Mouse (Mus musculus): ENCODE data around the gene Csrnp3. TPM values are rescaled to one million over a fixed set of nuclear protein-coding genes. Genes with fewer than 3 reads are reported as not detected.

Gene Csrnp3
- total and polyA plus RNA-seq, 3 experiments: 2.2 to 2.5 (median 2.3) TPM

GRCm38 (mm10) chr2:65828699-65829098, 16.9 kb upstream of the Csrnp3 start:
- H3K36me3 ChIP-seq (replicated peaks in 1 of 2; ENCODE audit: control insufficient read depth in 1 of 2, insufficient read depth in 1 of 2, low read length in 1 of 2): no peaks in the 10 kb centered on the region
- no peak for TF ChIP-seq MAX (IDR thresholded peaks at IDR 0.05; ENCODE audit: low read length)
- DNase-seq (ENCODE audit: extremely low read depth): no peak
- no peaks in the 10 kb centered on the region for H3K79me2 ChIP-seq (replicated peaks; ENCODE audit: control insufficient read depth, extremely low read depth, insufficient read depth, poor library complexity, severe bottlenecking)
- H3K4me1 ChIP-seq (ENCODE audit: control insufficient read depth in 1 of 2, insufficient read depth in 2 of 2): no peaks in the 10 kb centered on the region
- no peaks in the 10 kb centered on the region for H3K27me3 ChIP-seq (replicated peaks)
- no peak overlapping the region for H3K9ac ChIP-seq (ENCODE audit: insufficient read depth, low read depth)
- H3K4me2 ChIP-seq (ENCODE audit: insufficient read depth, low read depth, poor library complexity, severe bottlenecking): no peak overlapping the region
- H3K9me3 ChIP-seq (replicated peaks; ENCODE audit: low read length): peaks cover 4% of the 10 kb centered on the region
- in situ Hi-C loops (cut with MboI; ENCODE audit: low pct_ligation_motif_present, low pct_unique_long_range_greater_than_20kb, low sequenced_read_pairs): no loop called here
- H3K27ac ChIP-seq (ENCODE audit: insufficient read depth, low read depth): no peak overlapping the region
- no peak overlapping the region for H3K4me3 ChIP-seq (replicated peaks in 1 of 3; ENCODE audit: low read depth in 2 of 3, low read length in 2 of 3, poor library complexity in 1 of 3)
- dilution Hi-C loops (cut with MboI; ENCODE audit: extremely low pct_ligation_motif_present, extremely low pct_unique_long_range_greater_than_20kb, low sequenced_read_pairs): no loop called here

GRCm38 (mm10) chr2:65832738-65833395, 12.7 kb upstream of the Csrnp3 start:
- Histone ChIP-seq H3K36me3 (replicated peaks in 1 of 2; ENCODE audit: control insufficient read depth in 1 of 2, insufficient read depth in 1 of 2, low read length in 1 of 2) (no peaks in the 10 kb centered on the region), H3K27ac (ENCODE audit: insufficient read depth, low read depth) (no peak overlapping the region), H3K9ac (ENCODE audit: insufficient read depth, low read depth) (no peak overlapping the region), H3K79me2 (replicated peaks; ENCODE audit: control insufficient read depth, extremely low read depth, insufficient read depth, poor library complexity, severe bottlenecking) (no peaks in the 10 kb centered on the region), H3K27me3 (replicated peaks) (no peaks in the 10 kb centered on the region), H3K9me3 (replicated peaks; ENCODE audit: low read length) (peaks cover 16% of the 10 kb centered on the region), H3K4me2 (ENCODE audit: insufficient read depth, low read depth, poor library complexity, severe bottlenecking) (no peak overlapping the region), H3K4me1 (ENCODE audit: control insufficient read depth in 1 of 2, insufficient read depth in 2 of 2) (no peaks in the 10 kb centered on the region), H3K4me3 (replicated peaks in 1 of 3; ENCODE audit: low read depth in 2 of 3, low read length in 2 of 3, poor library complexity in 1 of 3) (no peak overlapping the region)
- dilution Hi-C loops (cut with MboI; ENCODE audit: extremely low pct_ligation_motif_present, extremely low pct_unique_long_range_greater_than_20kb, low sequenced_read_pairs) (no loop called here), in situ Hi-C loops (cut with MboI; ENCODE audit: low pct_ligation_motif_present, low pct_unique_long_range_greater_than_20kb, low sequenced_read_pairs) (no loop called here)
- TF ChIP-seq BHLHE40 (IDR thresholded peaks at IDR 0.05; ENCODE audit: low read depth, low read length) (0 out of 2 replicates have a peak, but pooled peaks have one; percentile 9), UBTF (IDR thresholded peaks at IDR 0.05; ENCODE audit: low read depth, low read length) (no peak)
- DNase-seq (ENCODE audit: extremely low read depth): no peak

DNA sequence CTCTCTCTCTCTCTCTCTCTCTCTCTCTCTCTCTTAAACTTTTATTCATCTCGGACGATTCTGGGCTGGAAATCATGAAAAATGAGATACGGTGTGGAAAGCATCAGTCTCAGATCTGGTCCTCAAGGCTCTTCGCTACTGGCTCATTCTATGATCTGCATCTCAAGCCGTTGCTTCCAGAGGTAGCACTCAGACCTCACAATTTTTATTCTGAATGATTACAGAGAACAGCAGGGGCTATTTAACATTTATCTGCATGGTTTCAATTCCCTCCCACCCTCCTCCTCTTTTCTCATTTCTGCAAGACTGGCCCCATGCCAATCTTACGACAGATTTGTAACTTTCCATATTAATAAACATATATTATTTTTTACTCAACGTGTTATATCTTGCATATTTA, 12.1 kb upstream of the Csrnp3 start:
- DNase-seq (ENCODE audit: extremely low read depth): no peak
- no peaks in the 10 kb centered on the region for H3K36me3 ChIP-seq (replicated peaks in 1 of 2; ENCODE audit: control insufficient read depth in 1 of 2, insufficient read depth in 1 of 2, low read length in 1 of 2)
- H3K4me1 ChIP-seq (ENCODE audit: control insufficient read depth in 1 of 2, insufficient read depth in 2 of 2): no peaks in the 10 kb centered on the region
- no peaks in the 10 kb centered on the region for H3K79me2 ChIP-seq (replicated peaks; ENCODE audit: control insufficient read depth, extremely low read depth, insufficient read depth, poor library complexity, severe bottlenecking)
- no peak overlapping the region for H3K9ac ChIP-seq (ENCODE audit: insufficient read depth, low read depth)
- no peak overlapping the region for H3K4me3 ChIP-seq (replicated peaks in 1 of 3; ENCODE audit: low read depth in 2 of 3, low read length in 2 of 3, poor library complexity in 1 of 3)
- H3K4me2 ChIP-seq (ENCODE audit: insufficient read depth, low read depth, poor library complexity, severe bottlenecking): no peak overlapping the region
- peaks cover 16% of the 10 kb centered on the region for H3K9me3 ChIP-seq (replicated peaks; ENCODE audit: low read length)
- TF ChIP-seq MAFK (IDR thresholded peaks at IDR 0.05; ENCODE audit: insufficient replicate concordance, low read length): no peak
- no peak overlapping the region for H3K27ac ChIP-seq (ENCODE audit: insufficient read depth, low read depth)
- in situ Hi-C loops (cut with MboI; ENCODE audit: low pct_ligation_motif_present, low pct_unique_long_range_greater_than_20kb, low sequenced_read_pairs): no loop called here
- no peaks in the 10 kb centered on the region for H3K27me3 ChIP-seq (replicated peaks)
- dilution Hi-C loops (cut with MboI; ENCODE audit: extremely low pct_ligation_motif_present, extremely low pct_unique_long_range_greater_than_20kb, low sequenced_read_pairs): no loop called here

DNA sequence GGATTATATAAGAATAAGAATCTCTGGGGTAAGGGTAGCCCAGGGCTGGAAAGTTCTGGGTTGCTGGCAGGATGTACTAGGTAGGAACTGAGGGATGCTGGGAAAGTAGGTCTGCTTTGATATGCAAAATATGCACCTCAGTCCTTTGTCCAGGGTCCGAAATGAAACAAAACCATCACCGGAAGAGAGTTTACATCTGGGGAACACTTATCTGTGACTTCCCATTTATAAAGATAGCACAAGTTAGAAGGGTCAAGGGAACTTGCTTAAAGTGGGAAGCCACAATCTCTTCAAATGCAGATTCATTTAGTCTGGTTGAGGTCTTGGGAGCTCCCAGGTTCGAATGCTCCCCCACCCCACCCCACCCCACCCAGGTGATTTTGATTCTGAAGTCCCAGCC, 4.0 kb upstream of the Csrnp3 start:
- in situ Hi-C loops (cut with MboI; ENCODE audit: low pct_ligation_motif_present, low pct_unique_long_range_greater_than_20kb, low sequenced_read_pairs) (no loop called here), dilution Hi-C loops (cut with MboI; ENCODE audit: extremely low pct_ligation_motif_present, extremely low pct_unique_long_range_greater_than_20kb, low sequenced_read_pairs) (no loop called here)
- H3K9me3 ChIP-seq (replicated peaks; ENCODE audit: low read length): peaks cover 4% of the 10 kb centered on the region
- no peaks in the 10 kb centered on the region for H3K79me2 ChIP-seq (replicated peaks; ENCODE audit: control insufficient read depth, extremely low read depth, insufficient read depth, poor library complexity, severe bottlenecking)
- H3K27me3 ChIP-seq (replicated peaks): no peaks in the 10 kb centered on the region
- no peaks in the 10 kb centered on the region for H3K36me3 ChIP-seq (replicated peaks in 1 of 2; ENCODE audit: control insufficient read depth in 1 of 2, insufficient read depth in 1 of 2, low read length in 1 of 2)
- H3K27ac ChIP-seq (ENCODE audit: insufficient read depth, low read depth): no peak overlapping the region
- H3K4me2 ChIP-seq (ENCODE audit: insufficient read depth, low read depth, poor library complexity, severe bottlenecking): no peak overlapping the region
- H3K4me3 ChIP-seq (replicated peaks in 1 of 3; ENCODE audit: low read depth in 2 of 3, low read length in 2 of 3, poor library complexity in 1 of 3): no peak overlapping the region
- H3K9ac ChIP-seq (ENCODE audit: insufficient read depth, low read depth): no peak overlapping the region
- TF ChIP-seq USF1 (IDR thresholded peaks at IDR 0.05; ENCODE audit: low read depth, low read length) (no peak), RCOR1 (conservative IDR thresholded peaks at IDR 0.05; ENCODE audit: low read depth, low read length) (no peak), EP300 (IDR thresholded peaks at IDR 0.05; ENCODE audit: low read length) (no peak), ETS1 (conservative IDR thresholded peaks at IDR 0.05; ENCODE audit: low read depth, low read length) (no peak), NELFE (IDR thresholded peaks at IDR 0.05; ENCODE audit: low read depth, low read length) (no peak), SIN3A (IDR thresholded peaks at IDR 0.05; ENCODE audit: low read length) (no peak), GABPA (IDR thresholded peaks at IDR 0.05; ENCODE audit: insufficient replicate concordance, low read depth, low read length) (no peak), NRF1 (IDR thresholded peaks at IDR 0.05; ENCODE audit: low read depth, low read length) (no peak), CHD2 (IDR thresholded peaks at IDR 0.05; ENCODE audit: low read length) (no peak), ZKSCAN1 (IDR thresholded peaks at IDR 0.05; ENCODE audit: borderline replicate concordance, low read depth, low read length) (no peak), MXI1 (IDR thresholded peaks at IDR 0.05; ENCODE audit: low read depth, low read length) (no peak), JUND (conservative IDR thresholded peaks at IDR 0.05; ENCODE audit: low read depth, low read length) (no peak), HCFC1 (IDR thresholded peaks at IDR 0.05; ENCODE audit: low read depth, low read length) (no peak), IRF4 (IDR thresholded peaks at IDR 0.05; ENCODE audit: low read depth, low read length) (no peak), UBTF (IDR thresholded peaks at IDR 0.05; ENCODE audit: low read depth, low read length) (no peak), CHD1 (IDR thresholded peaks at IDR 0.05; ENCODE audit: low read depth, low read length) (no peak)
- DNase-seq (ENCODE audit: extremely low read depth): no peak
- H3K4me1 ChIP-seq (ENCODE audit: control insufficient read depth in 1 of 2, insufficient read depth in 2 of 2): no peaks in the 10 kb centered on the region

Data from CH12.LX (cell line).